Mouse (Mus musculus) yolk sac, embryonic 10.5 days (tissue): ENCODE measurements around the gene Cbr4.

Experiments
- DNase-seq: peaks from one replicate; pipeline ENCODE4 v3.0.0-alpha.2; 2017; ENCODE audit warnings: low spot score

Cbr4 gene

DNA sequence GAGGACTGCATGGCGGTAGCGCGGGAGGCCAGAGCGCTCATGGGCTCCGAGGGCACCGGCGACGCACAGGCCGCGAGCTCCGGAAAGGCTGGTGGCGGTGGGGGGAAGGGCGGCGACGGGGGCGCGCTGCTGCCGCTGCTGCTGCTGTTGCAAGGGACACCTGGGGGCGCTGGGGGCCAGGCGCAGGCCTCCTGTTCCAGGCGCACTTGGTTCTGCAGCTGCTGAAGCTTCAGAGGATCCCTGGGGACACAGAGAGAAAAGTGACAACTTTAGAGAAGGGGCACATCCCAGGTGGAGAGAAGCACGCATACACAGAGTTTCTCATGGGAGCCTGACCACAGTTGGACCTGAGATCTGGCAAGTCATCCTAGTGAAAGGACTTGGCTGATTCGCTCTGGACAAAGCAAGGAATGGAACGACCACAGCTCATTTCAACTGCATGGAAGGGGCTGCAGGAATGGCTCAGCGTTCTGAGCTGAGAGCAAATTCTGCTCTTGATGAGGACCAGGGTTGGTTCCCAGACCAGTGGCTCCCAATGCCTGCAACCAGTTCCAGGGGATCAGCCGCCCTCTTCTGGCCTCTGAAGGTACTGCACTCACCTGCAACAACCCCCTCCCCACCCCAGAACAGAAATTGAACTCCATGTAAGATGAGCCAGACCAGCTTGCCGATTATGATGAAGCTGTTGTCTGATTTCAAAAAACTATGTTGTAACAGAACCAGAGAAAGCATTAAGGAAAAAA is 62.6 kb downstream of the Cbr4 start:
- DNase-seq = no peak

DNA sequence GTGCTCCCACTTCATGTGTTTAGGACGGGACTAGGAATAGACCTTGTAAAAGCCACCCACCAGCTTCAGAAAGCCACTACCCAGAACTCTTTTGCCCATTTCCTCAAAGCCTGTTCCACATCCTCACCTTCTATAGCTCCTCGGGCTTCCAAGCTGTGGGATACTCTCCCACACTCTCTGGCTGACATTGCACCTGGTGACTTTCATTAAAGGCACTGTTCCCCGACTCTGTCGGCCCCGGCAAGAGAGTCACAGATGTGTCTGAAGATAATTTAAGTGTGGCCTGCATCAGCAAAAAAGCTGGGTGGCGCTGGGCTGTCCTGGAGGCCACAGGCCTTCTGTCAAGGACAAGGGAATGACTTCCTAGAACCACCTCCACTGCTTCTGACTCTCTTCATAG is 64.7 kb downstream of the Cbr4 start:
- DNase-seq = no peak

DNA sequence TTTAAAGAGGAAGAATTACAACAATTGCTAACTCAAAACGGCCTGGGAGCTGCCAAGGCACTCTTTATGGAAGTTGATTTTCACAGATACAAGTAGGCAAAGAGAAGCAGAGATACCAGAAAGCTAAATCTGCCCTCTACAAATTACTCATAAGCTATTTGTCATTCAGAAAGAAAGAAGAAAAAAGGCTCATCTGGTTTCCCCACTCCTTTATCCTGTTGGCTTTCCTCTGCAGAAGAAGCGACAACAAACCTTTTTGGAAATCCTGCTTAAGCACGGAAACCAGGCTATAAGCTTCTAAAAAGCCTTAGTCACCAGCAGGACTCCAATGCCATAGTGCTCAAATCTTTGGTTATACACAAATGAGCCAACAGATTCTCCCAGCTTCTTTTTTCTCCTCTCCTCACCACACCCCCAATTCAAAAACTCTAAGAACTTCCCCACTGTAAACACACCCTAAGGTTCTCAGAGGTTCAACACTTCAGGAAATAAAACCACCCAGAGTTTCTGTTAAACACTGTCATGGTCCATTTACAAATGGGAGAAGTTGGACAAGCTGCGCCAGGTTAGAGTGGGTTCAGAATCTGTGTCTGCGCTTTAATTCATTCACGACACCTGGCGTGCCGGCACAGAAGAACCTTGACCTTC is 65.3 kb downstream of the Cbr4 start:
- DNase-seq = no peak

DNA sequence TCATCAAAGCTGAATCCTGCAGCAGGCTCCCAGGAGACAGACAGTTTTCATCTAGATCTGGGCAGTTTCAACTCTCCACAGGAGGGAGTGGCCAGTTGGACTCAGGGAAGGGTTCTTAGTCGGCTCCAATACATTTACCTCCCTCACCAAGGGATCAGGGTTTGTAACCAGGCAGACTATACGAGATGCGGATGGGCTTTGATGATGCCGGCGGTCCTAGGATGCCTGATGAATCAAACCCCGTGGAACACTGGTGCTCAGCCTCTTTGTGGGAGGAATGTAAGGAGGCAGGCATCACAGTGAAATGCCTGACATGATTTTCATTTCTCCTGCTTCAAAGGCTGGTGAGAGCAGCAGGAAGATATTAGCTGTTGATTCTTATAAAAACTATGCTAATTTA is 67.8 kb downstream of the Cbr4 start:
- DNase-seq = no peak

DNA sequence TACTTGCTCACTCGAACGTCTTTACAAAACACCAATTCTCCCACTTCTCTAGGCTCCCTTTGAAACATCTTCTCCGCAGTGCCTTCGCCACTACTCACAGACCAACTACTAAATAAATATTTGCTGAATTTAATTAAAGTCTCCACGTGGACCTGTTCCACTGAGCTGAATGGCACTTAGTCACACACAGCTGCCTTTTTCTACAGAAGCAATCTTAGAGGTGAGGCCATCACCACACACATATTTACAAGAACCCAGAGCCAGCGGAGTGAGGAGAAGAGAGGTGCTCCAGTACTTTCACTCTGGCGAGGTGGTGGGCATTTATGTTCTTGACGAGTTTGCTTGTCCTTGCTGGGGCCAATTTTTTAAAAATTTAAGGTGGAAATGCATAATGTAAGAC is 68.7 kb downstream of the Cbr4 start:
- no peak for DNase-seq
